Mouse (Mus musculus): ENCODE data around the gene Unc80.

- no peak for TF ChIP-seq POLR2A (IDR thresholded peaks at IDR 0.05; ENCODE audit: borderline replicate concordance, extremely low read depth, insufficient read depth, insufficient read length, poor library complexity, severe bottlenecking)
- no peak for TF ChIP-seq CTCF (IDR thresholded peaks at IDR 0.05; ENCODE audit: borderline replicate concordance, extremely low read depth, insufficient read depth, insufficient read length)
Observed at GRCm38 (mm10) chr1:66457747-66458146, 10.4 kb upstream of the Unc80 start.

Data from brain, embryonic 14.5 days (tissue).